Mouse (Mus musculus) liver (tissue): ENCODE results near the gene Ift81.

Source experiments
- DNase-seq: peaks from one replicate; pipeline ENCODE4 v3.0.0-alpha.2; 2020; ENCODE audit warnings: mixed read lengths

Gene Ift81

GRCm38 (mm10) chr5:122624952-122625479 is 10.7 kb upstream of the Ift81 start:
- DNase-seq, result no peak

DNA sequence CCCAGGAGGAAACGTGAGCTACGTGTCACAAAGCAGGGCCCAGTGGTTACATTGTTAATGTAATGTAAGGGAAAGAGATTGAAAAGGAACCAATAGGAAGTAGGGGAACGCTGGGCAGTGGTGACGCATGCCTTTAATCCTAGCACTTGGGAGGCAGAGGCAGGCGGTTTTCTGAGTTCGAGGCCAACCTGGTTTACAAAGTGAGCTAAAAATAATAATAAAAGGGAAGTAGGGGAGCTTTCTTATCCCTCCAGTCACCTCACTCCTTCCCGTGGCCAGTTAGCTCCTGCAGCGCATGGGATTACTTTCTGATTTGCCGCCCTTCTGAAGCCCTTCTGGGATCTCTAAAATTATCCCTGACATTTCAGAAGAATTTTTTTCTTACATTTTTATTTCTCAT is 9.5 kb upstream of the Ift81 start:
- no peak for DNase-seq

- no peak for DNase-seq
Measured at GRCm38 (mm10) chr5:122622526-122622925, 8.2 kb upstream of the Ift81 start.

DNA sequence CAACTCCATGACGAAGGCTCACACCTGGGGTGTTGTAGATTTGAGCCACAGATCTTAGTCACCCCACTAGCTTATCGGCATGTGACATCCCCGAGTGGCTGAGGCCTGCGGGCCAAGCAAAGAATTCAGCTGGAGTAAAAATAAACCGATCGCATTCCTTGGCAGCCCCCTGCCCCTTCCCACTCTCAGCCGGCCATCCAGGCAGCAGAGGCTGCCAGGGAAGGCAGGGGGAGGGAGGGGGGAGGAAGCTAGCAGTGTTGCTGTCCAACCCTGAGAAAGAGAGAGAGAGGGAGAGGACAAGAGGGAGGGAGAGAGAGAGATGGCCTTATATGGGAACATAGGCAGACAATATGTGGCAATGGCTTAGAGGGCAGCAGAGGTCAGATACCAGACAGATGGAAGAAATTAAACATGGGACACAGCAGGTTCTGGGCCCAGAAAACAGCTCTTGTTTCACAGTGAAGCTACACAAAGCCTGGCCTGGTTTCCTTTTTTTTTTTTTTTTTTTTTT is 7.1 kb upstream of the Ift81 start:
- DNase-seq, result peak; percentile 50

DNA sequence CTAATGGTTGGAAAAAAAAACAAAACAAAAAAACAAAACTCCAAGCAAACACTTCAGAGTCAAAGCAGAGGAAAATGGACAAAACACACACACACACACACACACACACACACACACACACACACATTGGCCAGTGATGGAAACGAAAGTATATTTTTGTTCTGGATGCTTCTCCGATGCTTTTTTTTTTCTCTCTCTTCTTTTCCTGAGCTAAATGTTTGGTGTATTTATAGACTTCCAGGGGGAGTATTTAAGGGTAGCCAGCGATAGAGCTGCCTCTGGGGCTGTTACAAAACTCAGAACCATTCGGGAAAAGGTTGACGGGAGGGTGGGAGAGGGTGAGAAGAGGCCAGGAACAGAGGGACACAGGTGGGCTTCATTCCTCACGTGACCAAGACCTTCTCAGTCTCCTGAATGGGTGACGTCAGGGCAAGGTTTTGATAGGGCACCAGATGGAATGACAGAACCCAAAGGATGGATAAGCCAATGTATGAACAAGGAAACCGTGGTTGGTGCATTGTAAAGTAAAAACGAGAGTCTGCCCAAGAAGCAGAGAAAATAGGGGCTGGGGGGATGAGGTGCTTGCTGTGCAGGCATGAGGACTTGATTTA is 5.5 kb upstream of the Ift81 start:
- no peak for DNase-seq

DNA sequence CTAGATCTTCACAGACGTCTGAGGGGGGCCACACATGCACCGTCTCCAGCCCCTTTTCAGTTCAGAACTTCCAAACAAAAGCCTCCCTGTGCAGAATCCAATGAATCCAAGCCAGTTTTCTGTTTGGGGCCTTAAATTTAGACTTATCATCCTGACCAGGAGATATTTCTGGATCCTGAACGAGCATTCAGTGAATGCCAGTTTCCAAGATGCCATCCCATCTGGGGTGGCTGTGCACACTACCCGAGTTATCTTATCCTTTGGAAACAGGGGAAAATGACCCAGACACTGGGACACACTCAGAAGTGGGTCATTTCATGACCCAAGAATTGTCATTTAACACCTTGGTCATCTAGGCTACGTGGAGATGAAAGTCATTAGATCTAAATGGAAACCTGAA is 3.4 kb upstream of the Ift81 start:
- no peak for DNase-seq

- no peak for DNase-seq
Measured at GRCm38 (mm10) chr5:122611651-122612050, 2.7 kb downstream of the Ift81 start.

DNA sequence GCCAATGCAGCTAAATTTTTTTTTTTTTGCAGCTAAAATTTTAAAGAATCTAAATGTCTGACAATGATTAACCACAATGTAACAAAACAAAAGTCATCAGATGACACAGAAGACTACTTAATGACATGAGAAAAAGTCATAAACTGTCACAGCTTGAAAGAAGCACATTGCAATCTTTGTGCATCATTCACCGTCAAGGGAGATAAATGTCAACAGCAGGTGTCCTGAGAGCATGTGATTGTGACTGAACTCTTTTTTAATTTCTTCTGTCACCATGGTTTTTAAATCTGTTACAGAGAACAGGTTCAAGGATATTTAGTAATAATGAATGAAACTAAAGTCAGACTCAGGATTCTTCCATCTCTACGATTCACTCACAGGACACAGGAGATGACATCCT is 9.4 kb downstream of the Ift81 start:
- no peak for DNase-seq

DNA sequence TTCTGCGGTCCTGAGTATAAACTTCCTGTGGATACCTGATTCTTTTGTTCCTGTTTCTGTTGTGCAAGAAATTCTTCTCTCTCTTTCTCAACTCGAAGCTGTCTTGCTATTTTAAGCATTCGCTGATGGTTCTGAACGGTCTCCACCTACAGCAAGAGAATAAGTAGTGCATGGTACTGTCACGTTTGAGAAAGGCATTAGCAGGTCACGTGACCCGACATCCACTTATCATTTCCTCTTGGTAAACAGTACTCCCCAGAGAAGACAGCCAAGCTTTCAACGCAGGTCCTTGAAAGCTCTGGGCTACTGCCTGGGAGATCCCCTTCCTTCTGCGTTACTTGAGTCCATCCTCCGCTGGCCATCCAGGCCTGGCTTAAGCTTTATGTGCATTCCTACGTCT is 12.1 kb downstream of the Ift81 start:
- DNase-seq, result peak; percentile 37

- no peak for DNase-seq
Measured at GRCm38 (mm10) chr5:122595470-122595869, 18.8 kb downstream of the Ift81 start.

DNA sequence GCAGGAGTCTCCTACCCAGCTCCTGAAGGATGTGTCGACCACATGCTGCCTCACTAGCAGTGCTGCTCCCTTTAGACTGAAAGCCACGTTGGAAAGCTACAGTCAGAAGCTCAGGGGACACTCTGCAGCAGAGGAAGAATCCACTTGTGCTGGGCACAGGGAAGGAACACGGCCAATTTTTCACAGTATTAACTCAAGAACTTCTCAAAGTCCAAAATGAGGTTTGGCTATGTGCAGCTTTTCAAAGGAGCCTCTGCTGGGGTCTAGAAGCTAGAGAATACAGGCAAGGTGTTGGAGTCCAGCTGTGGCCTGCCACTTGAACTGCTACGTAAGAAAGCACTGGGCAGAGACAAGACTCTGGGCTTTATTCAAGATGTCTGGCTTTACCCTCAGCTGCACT is 24.4 kb downstream of the Ift81 start:
- DNase-seq, result no peak

GRCm38 (mm10) chr5:122585546-122585945 is 28.8 kb downstream of the Ift81 start:
- DNase-seq, result no peak

DNA sequence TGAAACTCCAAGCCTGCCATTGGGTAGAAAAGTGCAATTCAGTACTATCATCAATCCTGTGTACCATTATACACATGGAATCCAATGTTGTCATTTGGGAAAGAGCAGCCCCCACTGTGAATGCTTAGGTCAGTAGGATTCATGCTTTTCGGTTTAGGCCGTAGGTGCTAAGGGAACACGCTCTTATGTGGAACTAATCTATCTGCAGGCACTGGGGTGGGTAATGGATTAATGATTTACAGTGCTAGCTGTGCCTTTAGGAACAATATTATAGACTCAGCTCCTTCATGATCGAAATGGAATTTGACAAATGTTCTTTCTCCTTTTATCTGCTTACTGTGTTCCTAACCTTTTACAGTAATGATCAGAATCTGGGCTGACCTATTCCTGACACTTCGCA is 30.2 kb downstream of the Ift81 start:
- no peak for DNase-seq

GRCm38 (mm10) chr5:122576683-122577329 is 37.5 kb downstream of the Ift81 start:
- DNase-seq, result no peak

DNA sequence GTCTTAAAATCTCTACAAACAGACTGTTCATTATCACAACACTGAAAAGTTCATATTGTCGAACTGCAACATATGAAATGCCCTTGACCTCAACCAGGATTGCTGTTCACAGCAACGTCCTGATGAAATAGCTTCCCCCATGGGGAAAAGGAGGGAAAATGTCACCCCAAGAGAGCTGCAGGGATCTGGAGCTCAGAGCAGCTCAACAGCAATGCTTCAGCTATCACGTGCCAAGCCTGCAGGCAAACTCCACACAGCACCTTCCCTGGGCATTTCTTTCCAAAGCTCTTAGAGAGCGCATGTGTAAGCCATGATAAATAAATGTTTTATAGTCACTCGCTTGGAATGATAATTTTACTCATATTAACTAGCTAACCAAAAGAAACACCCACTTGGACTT is 42.3 kb downstream of the Ift81 start:
- no peak for DNase-seq

GRCm38 (mm10) chr5:122566626-122567025 is 47.7 kb downstream of the Ift81 start:
- DNase-seq, result no peak

GRCm38 (mm10) chr5:122560654-122561053 is 53.7 kb downstream of the Ift81 start:
- DNase-seq, result no peak

- no peak for DNase-seq
Measured at GRCm38 (mm10) chr5:122558127-122558526, 56.2 kb downstream of the Ift81 start.

GRCm38 (mm10) chr5:122555107-122555506 is 59.2 kb downstream of the Ift81 start:
- peak; percentile 36 for DNase-seq

GRCm38 (mm10) chr5:122552638-122553037 is 61.7 kb downstream of the Ift81 start:
- no peak for DNase-seq

DNA sequence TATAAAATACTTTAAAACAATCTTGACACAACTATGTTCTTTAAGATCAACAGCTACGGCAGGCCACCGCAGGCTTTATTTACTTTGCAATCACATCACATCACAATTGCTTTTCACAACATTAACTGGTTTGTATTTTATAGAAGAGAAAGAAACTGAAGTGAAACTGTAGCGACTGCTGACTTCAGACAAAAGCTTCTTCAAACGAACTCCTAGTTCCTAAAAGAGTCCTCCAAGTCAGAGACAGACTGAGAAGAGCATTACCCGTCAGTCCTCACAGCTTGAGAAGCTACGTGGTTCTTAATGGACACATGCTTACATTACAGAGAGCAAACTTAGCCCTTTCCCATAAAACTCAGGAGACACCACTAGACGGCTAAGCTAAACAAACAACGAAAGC is 63.9 kb downstream of the Ift81 start:
- DNase-seq, result no peak

DNA sequence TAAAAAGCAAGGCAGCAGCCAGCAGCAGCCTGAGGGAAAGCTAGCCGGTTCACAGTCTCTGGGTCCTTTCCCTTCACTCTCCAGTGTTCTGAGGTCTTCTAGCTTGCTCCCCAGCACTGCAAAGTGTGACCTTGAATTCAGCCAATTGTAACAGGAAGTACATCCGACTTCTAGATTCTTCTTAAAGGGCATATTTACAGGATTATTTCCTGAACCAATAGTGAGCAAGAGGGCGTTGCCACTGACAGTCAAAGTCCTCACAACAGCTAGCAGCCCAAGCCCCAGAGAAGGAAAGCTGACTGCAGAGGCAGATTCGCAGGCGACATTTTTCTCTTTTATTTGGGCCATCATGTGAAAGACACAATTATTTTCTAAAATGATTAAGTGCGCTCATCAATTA is 65.6 kb downstream of the Ift81 start:
- no peak for DNase-seq

GRCm38 (mm10) chr5:122547810-122548209 is 66.5 kb downstream of the Ift81 start:
- DNase-seq, result no peak

DNA sequence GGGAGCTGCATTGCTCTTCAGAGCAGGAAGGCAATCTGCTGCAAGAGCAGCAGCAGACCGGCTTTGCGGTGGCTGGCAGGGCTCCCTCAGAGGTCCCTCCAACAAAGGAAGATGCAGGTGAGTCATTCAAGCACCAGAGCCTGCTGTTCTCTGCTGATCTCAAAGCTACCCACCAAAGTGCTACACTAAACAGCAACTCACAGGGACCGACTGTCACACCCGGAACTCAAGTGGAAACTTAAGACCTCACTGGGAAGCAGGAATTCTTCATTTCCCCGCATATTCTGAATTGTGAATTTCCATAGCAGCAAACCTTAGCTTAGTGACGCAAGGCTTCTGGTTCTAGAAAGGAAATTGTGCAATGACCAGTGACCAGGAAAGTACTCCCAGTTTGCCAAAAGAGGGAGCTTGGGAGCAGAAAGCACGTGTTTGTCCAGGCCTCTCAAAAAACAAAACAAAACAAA is 67.0 kb downstream of the Ift81 start:
- DNase-seq, result no peak
